Mouse (Mus musculus) thymus, adult 2 months (tissue): ENCODE measurements around the gene Prkag3.

Experiments used
- CTCF ChIP-seq: fragments of 200-500 bp; IDR thresholded peaks from 2 replicates; pipeline ENCODE4 v1.5.1; 2012; ENCODE audit warnings: mild to moderate bottlenecking, control low read depth, low read length, moderate library complexity, borderline replicate concordance; ENCODE audit not compliant: control insufficient read depth, poor library complexity, insufficient read depth; ENCODE audit errors: extremely low read depth
- POLR2A ChIP-seq: fragments of 200-500 bp; IDR thresholded peaks from 2 replicates; pipeline ENCODE4 v1.6.1; 2012; ENCODE audit warnings: mild to moderate bottlenecking, low read length, control low read depth, moderate library complexity; ENCODE audit not compliant: control insufficient read depth, poor library complexity, insufficient read depth; ENCODE audit errors: extremely low read depth

- TF ChIP-seq CTCF (no peak), POLR2A (no peak)
These were observed 23.1 kb upstream of the Prkag3 start for GRCm38 (mm10) chr1:74771931-74772620.
